Mouse (Mus musculus): Measurements from ENCODE around the gene Rftn1. TPM values are rescaled to one million over a fixed set of nuclear protein-coding genes. Genes with fewer than 3 reads are reported as not detected.
A peak's percentile ranks its signal among the peaks of the same experiment; 100 is the strongest.
"Not testable (repeated sequence)": the region's sequence is repeated elsewhere in the genome, so short reads cannot be mapped to it uniquely, and the experiment has no call there.

Rftn1 gene
- total and polyA plus RNA-seq, 2 experiments from 2014 or later = 19.7 to 44.4 TPM

- Histone ChIP-seq H3K9ac (replicated peaks; ENCODE audit: low read length) (no peak overlapping the region), H3K4me1 (ENCODE audit: insufficient read depth, low read length) (no peaks in the 10 kb centered on the region; the same call in 1 of the 2 replicates), H3K27ac (no peak overlapping the region), H3K4me3 (ENCODE audit: low read length) (no peak overlapping the region), H3K27me3 (ENCODE audit: insufficient read depth, low read length) (no peaks in the 10 kb centered on the region), H3K36me3 (ENCODE audit: insufficient read depth, low read length) (no peaks in the 10 kb centered on the region), H3K9me3 (ENCODE audit: low read length) (no peaks in the 10 kb centered on the region), H3K4me2 (ENCODE audit: low read depth, low read length) (no peak overlapping the region)
- DNase-seq (ENCODE audit: low spot score) = no peak
- WGBS = 87% methylated on average over 4 of the region's 4 CpGs
- TF ChIP-seq CTCF (IDR thresholded peaks at IDR 0.05; ENCODE audit: low read depth) = no peak
- no peak for ATAC-seq
Measured at GRCm38 (mm10) chr17:50124708-50125107, 65.8 kb downstream of the Rftn1 start.

- TF ChIP-seq CTCF (IDR thresholded peaks at IDR 0.05; ENCODE audit: low read depth) = no peak
- WGBS = 80% methylated on average over 8 of the region's 8 CpGs
Measured at GRCm38 (mm10) chr17:50122555-50122954, 67.9 kb downstream of the Rftn1 start.

GRCm38 (mm10) chr17:50120098-50120497 lies 70.4 kb downstream of the Rftn1 start:
- 94% methylated on average over 4 of the region's 4 CpGs for WGBS
- Histone ChIP-seq H3K9ac (replicated peaks; ENCODE audit: low read length) (no peak overlapping the region), H3K27me3 (ENCODE audit: insufficient read depth, low read length) (no peaks in the 10 kb centered on the region), H3K4me3 (ENCODE audit: low read length) (no peak overlapping the region), H3K27ac (no peak overlapping the region), H3K9me3 (ENCODE audit: low read length) (no peaks in the 10 kb centered on the region), H3K4me2 (ENCODE audit: low read depth, low read length) (no peak overlapping the region), H3K4me1 (ENCODE audit: insufficient read depth, low read length) (no peaks in the 10 kb centered on the region), H3K36me3 (ENCODE audit: insufficient read depth, low read length) (no peaks in the 10 kb centered on the region)
- ATAC-seq (no peak), DNase-seq (ENCODE audit: low spot score) (no peak)
- TF ChIP-seq CTCF (IDR thresholded peaks at IDR 0.05; ENCODE audit: low read depth) = no peak

More at GRCm38 (mm10) chr17:50122555-50122954, 67.9 kb downstream of the Rftn1 start:
- H3K9ac ChIP-seq (replicated peaks; ENCODE audit: low read length) = no peak overlapping the region
- DNase-seq (ENCODE audit: low spot score) (no peak), ATAC-seq (no peak)
- no peak overlapping the region for H3K4me2 ChIP-seq (ENCODE audit: low read depth, low read length)
- no peaks in the 10 kb centered on the region for H3K27me3 ChIP-seq (ENCODE audit: insufficient read depth, low read length)
- no peaks in the 10 kb centered on the region for H3K4me1 ChIP-seq (ENCODE audit: insufficient read depth, low read length)
- no peak overlapping the region for H3K4me3 ChIP-seq (ENCODE audit: low read length)
- no peaks in the 10 kb centered on the region for H3K9me3 ChIP-seq (ENCODE audit: low read length)
- H3K36me3 ChIP-seq (ENCODE audit: insufficient read depth, low read length) = no peaks in the 10 kb centered on the region
- no peak overlapping the region for H3K27ac ChIP-seq

- WGBS = 95% methylated on average over 7 of the region's 7 CpGs
- ATAC-seq = no peak
- Histone ChIP-seq H3K27me3 (ENCODE audit: insufficient read depth, low read length) (no peaks in the 10 kb centered on the region), H3K4me3 (ENCODE audit: low read length) (no peak overlapping the region), H3K4me1 (ENCODE audit: insufficient read depth, low read length) (no peaks in the 10 kb centered on the region), H3K4me2 (ENCODE audit: low read depth, low read length) (no peak overlapping the region), H3K27ac (no peak overlapping the region), H3K36me3 (ENCODE audit: insufficient read depth, low read length) (no peaks in the 10 kb centered on the region), H3K9me3 (ENCODE audit: low read length) (no peaks in the 10 kb centered on the region), H3K9ac (replicated peaks; ENCODE audit: low read length) (no peak overlapping the region)
- DNase-seq (ENCODE audit: low spot score) = no peak
- TF ChIP-seq CTCF (IDR thresholded peaks at IDR 0.05; ENCODE audit: low read depth) = no peak
Measured at GRCm38 (mm10) chr17:50117461-50117860, 73.0 kb downstream of the Rftn1 start.

- Histone ChIP-seq H3K4me3 (ENCODE audit: low read length) (no peak overlapping the region), H3K36me3 (ENCODE audit: insufficient read depth, low read length) (no peaks in the 10 kb centered on the region), H3K4me1 (ENCODE audit: insufficient read depth, low read length) (no peaks in the 10 kb centered on the region), H3K27ac (no peak overlapping the region), H3K4me2 (ENCODE audit: low read depth, low read length) (no peak overlapping the region), H3K9me3 (ENCODE audit: low read length) (no peaks in the 10 kb centered on the region), H3K9ac (replicated peaks; ENCODE audit: low read length) (no peak overlapping the region), H3K27me3 (ENCODE audit: insufficient read depth, low read length) (no peaks in the 10 kb centered on the region)
- DNase-seq (ENCODE audit: low spot score) (no peak), ATAC-seq (0 out of 2 replicates have a peak, but pooled peaks have one; percentile 7)
- WGBS = 76% methylated on average over 3 of the region's 3 CpGs
- TF ChIP-seq CTCF (IDR thresholded peaks at IDR 0.05; ENCODE audit: low read depth) = no peak
Measured at GRCm38 (mm10) chr17:50116980-50117379, 73.5 kb downstream of the Rftn1 start.

GRCm38 (mm10) chr17:50116401-50116800 lies 74.1 kb downstream of the Rftn1 start:
- not testable (repeated sequence) for H3K4me2 ChIP-seq (ENCODE audit: low read depth, low read length); H3K4me3 ChIP-seq (ENCODE audit: low read length); H3K9ac ChIP-seq (replicated peaks; ENCODE audit: low read length); DNase-seq (ENCODE audit: low spot score); H3K4me1 ChIP-seq (ENCODE audit: insufficient read depth, low read length); ATAC-seq; H3K36me3 ChIP-seq (ENCODE audit: insufficient read depth, low read length); H3K27me3 ChIP-seq (ENCODE audit: insufficient read depth, low read length); H3K9me3 ChIP-seq (ENCODE audit: low read length); H3K27ac ChIP-seq
- WGBS = 97% methylated on average over 1 of the region's 1 CpGs

GRCm38 (mm10) chr17:50115716-50116115 lies 74.8 kb downstream of the Rftn1 start:
- not testable (repeated sequence) for ATAC-seq; H3K36me3 ChIP-seq (ENCODE audit: insufficient read depth, low read length); H3K9ac ChIP-seq (replicated peaks; ENCODE audit: low read length); H3K4me2 ChIP-seq (ENCODE audit: low read depth, low read length); H3K4me3 ChIP-seq (ENCODE audit: low read length); H3K4me1 ChIP-seq (ENCODE audit: insufficient read depth, low read length); H3K27ac ChIP-seq; DNase-seq (ENCODE audit: low spot score); H3K9me3 ChIP-seq (ENCODE audit: low read length); H3K27me3 ChIP-seq (ENCODE audit: insufficient read depth, low read length)
- 93% methylated on average over 3 of the region's 3 CpGs for WGBS

Data from hindbrain, postnatal 0 days (tissue).